Mouse (Mus musculus) G1E (cell line): ENCODE data around the gene Rfxank. TPM values are rescaled to one million over a fixed set of nuclear protein-coding genes. Genes with fewer than 3 reads are reported as not detected.

ENCODE experiments used
- ATAC-seq: 2 replicates; pipeline ENCODE4 v1.8.0; 2016; ENCODE audit warnings: mild to moderate bottlenecking; ENCODE audit not compliant: insufficient number of reproducible peaks, poor library complexity, low FRiP score, severe bottlenecking; ENCODE audit errors: extremely low read depth
- DNase-seq: peaks from one replicate; pipeline ENCODE4 v3.0.0; 2012; ENCODE audit warnings: low spot score
- H3K27me3 ChIP-seq: 2 replicates; pipeline ENCODE4 v1.6.1; 2012; ENCODE audit warnings: mild to moderate bottlenecking, low read length, inconsistent platforms; ENCODE audit not compliant: insufficient read depth
- H3K36me3 ChIP-seq: replicated peaks from 2 replicates; pipeline ENCODE3; 2012; ENCODE audit warnings: mild to moderate bottlenecking, inconsistent platforms
- H3K4me1 ChIP-seq: 2 replicates; pipeline ENCODE4 v1.6.1; 2012; ENCODE audit warnings: low read depth, low read length, inconsistent platforms, mixed read lengths; ENCODE audit not compliant: insufficient read depth
- H3K4me3 ChIP-seq: 2 replicates; pipeline ENCODE4 v1.5.1; 2012; ENCODE audit warnings: low read depth, mild to moderate bottlenecking, inconsistent platforms, low read length, moderate library complexity, mixed read lengths
- H3K9me3 ChIP-seq: replicated peaks from 2 replicates; pipeline ENCODE4 v1.6.1; 2012; ENCODE audit warnings: inconsistent platforms
- CTCF ChIP-seq: IDR thresholded peaks from 2 replicates; pipeline ENCODE4 v1.5.1; 2012; ENCODE audit warnings: low read depth, low read length, inconsistent platforms, mixed read lengths
- GATA1 ChIP-seq: IDR thresholded peaks from 2 replicates; pipeline ENCODE4 v1.6.1; 2012; ENCODE audit warnings: borderline replicate concordance, low read length, inconsistent platforms, mixed read lengths
- GATA2 ChIP-seq: IDR thresholded peaks from 2 replicates; pipeline ENCODE4 v1.6.1; 2012; ENCODE audit warnings: low read depth, low read length, inconsistent platforms, borderline replicate concordance
- POLR2AphosphoS5 ChIP-seq: IDR thresholded peaks from 2 replicates; pipeline ENCODE4 v1.6.1; 2012; ENCODE audit warnings: low read depth, low read length, inconsistent platforms; ENCODE audit not compliant: insufficient replicate concordance
- TAL1 ChIP-seq: conservative IDR thresholded peaks from 2 replicates; pipeline ENCODE4 v1.6.1; 2012; ENCODE audit warnings: low read depth, low read length, inconsistent platforms, mixed read lengths
- polyA plus RNA-seq: library from polyadenylated mRNA; stranded (reverse); fragments of >175 nt; gene quantifications from 2 replicates; pipeline ENCODE4 v1.2.3, GENCODE M21; 2012
- total RNA-seq, 2 experiments: library from RNA; stranded (forward) in 1 of 2; stranded (reverse) in 1 of 2; fragments of 200-1000 nt in 1 of 2; fragments of >200 nt in 1 of 2; fragmentation: Nextera tagmentation in 1 of 2; gene quantifications; 2 replicates each; pipeline ENCODE4 v1.2.3; 2014 to 2017

Gene Rfxank
- total and polyA plus RNA-seq, 3 experiments: 6.0 to 11.9 (median 7.2) TPM

DNA sequence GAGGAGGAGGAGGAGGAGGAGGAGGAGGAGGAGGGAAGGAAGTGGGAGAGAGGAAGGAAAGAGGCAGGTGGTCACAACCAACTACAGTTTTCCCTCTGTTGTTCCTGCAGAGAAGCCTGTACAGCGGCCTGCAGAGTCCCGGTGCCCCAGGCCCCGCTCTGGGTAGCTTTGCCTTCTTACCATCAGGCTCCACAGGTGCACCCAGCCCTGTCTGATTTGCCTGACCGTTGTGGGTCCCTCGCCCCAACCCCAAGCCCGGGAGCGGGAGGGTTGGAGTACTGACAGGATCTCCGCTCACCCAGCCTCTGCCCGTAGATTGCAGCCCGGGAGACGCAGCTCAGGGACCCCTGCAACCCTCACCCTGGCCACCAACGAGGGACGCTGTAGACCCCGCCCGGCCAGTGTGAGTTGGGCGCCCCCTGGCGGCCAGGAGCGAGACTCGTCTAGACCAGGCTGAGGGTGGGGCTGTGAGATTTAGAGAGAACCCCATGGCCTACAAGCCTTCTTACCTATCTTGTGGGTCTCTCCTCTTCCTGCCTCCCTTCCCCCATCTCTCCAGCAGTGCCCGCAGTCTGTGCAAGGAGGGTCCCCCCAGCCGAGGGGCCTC, 27.7 kb upstream of the Rfxank start:
- H3K4me3 ChIP-seq: peak overlapping the region; percentile 51; the same call in 1 of the 2 replicates
- peak; percentile 75 for DNase-seq

DNA sequence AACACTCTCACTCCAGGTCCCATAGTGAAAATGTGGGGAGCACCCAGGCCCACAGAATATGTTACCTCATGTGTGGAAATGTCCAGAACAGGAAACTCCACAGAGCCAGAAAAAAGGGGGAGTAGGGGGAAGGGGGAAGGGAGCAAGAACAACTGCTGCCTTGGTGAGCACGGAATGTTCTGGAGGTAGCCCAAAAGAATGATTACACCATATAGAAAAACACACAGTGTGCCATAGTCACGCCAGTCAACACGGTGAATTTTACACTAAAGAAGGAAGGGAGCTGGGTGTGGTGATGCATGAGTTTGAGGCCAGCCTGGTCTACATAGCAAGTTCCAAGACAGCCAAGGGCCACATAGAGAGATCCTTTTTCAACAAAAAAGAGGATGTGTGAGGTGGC, 24.4 kb upstream of the Rfxank start:
- no peak for DNase-seq
- ATAC-seq: no peak
- H3K4me1 ChIP-seq: peaks cover 42% of the 10 kb centered on the region
- no peaks in the 10 kb centered on the region for H3K36me3 ChIP-seq
- no peak for TF ChIP-seq GATA2
- TF ChIP-seq TAL1: no peak
- TF ChIP-seq CTCF: no peak
- no peak for TF ChIP-seq POLR2AphosphoS5
- no peak for TF ChIP-seq GATA1
- H3K27me3 ChIP-seq: peaks cover 48% of the 10 kb centered on the region
- H3K4me3 ChIP-seq: no peak overlapping the region
- H3K9me3 ChIP-seq: no peaks in the 10 kb centered on the region

More for the DNA sequence above, 27.7 kb upstream of the Rfxank start:
- Histone ChIP-seq H3K9me3 (no peaks in the 10 kb centered on the region), H3K4me1 (peaks cover 42% of the 10 kb centered on the region), H3K27me3 (peaks cover 34% of the 10 kb centered on the region), H3K36me3 (no peaks in the 10 kb centered on the region)
- no peak for ATAC-seq
- no peak for TF ChIP-seq GATA1
- TF ChIP-seq CTCF: peak; percentile 60

DNA sequence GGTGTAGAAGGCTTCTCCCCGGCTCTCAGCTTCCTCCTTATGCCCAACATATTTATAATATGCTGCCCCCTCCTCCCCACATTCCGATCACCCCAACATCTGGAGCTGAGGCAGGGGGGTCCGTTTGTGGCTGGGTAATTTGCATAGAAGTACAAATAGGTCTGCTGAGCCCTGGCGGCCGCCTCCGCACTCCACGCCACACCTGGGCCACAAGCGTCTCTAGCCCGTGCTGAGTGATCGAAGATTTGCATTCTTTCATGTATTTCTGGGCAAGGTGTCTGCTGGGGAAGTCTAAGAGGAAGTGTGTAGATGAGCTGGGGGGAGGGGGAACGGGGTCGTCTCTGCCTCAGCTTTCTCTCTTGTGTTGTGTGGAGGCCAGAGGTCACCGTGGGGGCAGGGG, 21.1 kb upstream of the Rfxank start:
- TF ChIP-seq TAL1: no peak
- TF ChIP-seq GATA2: no peak
- TF ChIP-seq CTCF: no peak
- no peak for TF ChIP-seq GATA1
- no peak for TF ChIP-seq POLR2AphosphoS5
- H3K4me3 ChIP-seq: no peak overlapping the region; the same call in 1 of the 2 replicates
- H3K9me3 ChIP-seq: no peaks in the 10 kb centered on the region
- DNase-seq (no peak), ATAC-seq (no peak)
- peaks cover 2% of the 10 kb centered on the region for H3K36me3 ChIP-seq
- H3K27me3 ChIP-seq: peaks cover 43% of the 10 kb centered on the region
- H3K4me1 ChIP-seq: peaks cover 34% of the 10 kb centered on the region

DNA sequence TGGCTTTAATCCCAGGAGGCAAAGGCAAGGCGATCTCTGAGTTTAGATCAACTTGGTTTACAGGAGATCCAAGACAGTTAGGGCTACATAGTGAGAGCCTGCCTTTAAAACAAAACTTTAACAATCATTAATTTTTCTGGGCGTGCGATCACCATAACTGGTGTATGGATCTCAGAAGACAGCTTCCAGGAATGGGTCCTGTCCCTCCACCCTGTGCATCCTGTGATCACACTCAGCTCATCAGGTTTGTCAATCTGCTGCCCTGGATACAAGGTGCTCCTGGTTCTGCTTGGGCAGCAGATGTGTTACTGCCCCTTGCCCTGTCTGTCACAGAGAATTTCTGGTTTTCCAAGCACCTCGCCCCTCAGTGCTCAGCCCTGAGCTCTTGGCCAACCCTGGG, 20.3 kb upstream of the Rfxank start:
- H3K4me3 ChIP-seq: no peak overlapping the region
- H3K36me3 ChIP-seq: peaks cover 2% of the 10 kb centered on the region
- peaks cover 40% of the 10 kb centered on the region for H3K27me3 ChIP-seq
- DNase-seq (no peak), ATAC-seq (no peak)
- no peak for TF ChIP-seq GATA2
- TF ChIP-seq CTCF: no peak
- no peak for TF ChIP-seq TAL1
- no peak for TF ChIP-seq GATA1
- no peak for TF ChIP-seq POLR2AphosphoS5
- peaks cover 34% of the 10 kb centered on the region for H3K4me1 ChIP-seq
- H3K9me3 ChIP-seq: no peaks in the 10 kb centered on the region

DNA sequence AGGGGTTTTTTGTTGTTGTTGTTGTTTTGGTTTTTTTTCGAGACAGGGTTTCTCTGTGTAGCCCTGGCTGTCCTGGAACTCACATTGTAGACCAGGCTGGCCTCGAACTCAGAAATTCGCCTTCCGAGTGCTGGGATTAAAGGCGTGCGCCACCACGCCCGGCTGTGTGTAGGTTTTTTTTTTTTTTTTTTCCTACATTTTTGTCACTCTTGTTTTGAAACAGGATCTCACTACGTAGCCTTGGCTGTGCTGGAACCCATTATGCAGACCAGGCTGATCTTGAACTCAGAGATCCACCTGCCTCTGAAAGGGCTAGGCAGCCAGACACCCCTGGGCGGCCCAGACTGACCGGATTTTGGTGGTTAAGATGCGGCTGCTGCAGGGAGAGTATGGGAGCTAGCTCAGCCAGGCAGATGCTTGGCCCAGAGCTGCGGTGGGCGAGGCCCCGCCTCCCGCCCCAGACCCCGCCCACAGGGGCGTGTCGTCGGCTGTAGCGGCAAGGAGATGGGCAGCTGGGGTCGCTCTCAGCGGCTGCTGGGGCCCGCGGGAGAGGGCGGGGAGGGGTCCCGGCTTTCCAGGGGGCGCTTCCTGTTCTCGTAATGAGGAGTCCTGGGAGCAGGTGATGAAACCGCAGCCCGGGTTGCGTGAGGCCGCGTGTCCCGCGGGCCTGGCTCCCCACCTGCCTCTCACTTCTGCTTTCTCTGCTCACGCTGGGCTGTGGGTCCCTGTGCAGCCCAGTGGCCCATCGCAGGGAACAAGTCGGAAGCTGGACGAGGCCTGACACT, 19.3 kb upstream of the Rfxank start:
- H3K27me3 ChIP-seq: peaks cover 35% of the 10 kb centered on the region

DNA sequence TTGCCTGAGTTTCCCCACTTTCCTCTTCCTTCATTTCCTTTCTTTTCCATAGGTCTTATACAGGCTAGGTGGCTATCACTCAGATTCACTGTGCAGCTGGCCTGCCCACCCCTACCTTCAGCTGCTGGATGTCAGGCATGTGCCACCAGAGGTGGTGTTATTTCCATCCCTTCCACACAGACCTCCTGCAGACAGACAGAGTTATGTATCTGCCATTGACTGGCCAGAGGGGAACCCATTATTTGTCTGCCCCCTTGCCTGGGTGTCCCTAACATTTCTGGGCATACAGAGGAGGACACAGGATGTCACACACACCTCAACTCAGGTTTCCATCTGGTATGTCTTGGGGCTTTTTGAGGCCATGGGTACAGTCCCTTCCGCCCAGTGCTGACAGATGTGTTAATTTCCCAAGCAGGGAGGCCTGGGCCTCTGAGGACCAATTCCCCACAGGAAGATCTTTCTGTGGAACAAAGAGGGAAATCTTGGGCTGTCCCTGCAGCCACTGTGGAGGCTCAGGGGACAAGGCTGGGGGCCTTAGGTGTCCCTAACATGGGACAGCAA, 18.4 kb upstream of the Rfxank start:
- DNase-seq (no peak), ATAC-seq (no peak)
- Histone ChIP-seq H3K27me3 (peaks cover 30% of the 10 kb centered on the region), H3K4me1 (peaks cover 37% of the 10 kb centered on the region), H3K9me3 (no peaks in the 10 kb centered on the region), H3K36me3 (peaks cover 2% of the 10 kb centered on the region), H3K4me3 (no peak overlapping the region)
- TF ChIP-seq CTCF (no peak), GATA2 (no peak), TAL1 (no peak), GATA1 (no peak), POLR2AphosphoS5 (no peak)

More for the DNA sequence above, 19.3 kb upstream of the Rfxank start:
- TF ChIP-seq GATA2 (no peak), CTCF (no peak), POLR2AphosphoS5 (no peak), GATA1 (no peak), TAL1 (no peak)
- H3K36me3 ChIP-seq: peaks cover 2% of the 10 kb centered on the region
- ATAC-seq (peak; percentile 40; the same call in 1 of the 2 replicates), DNase-seq (peak; percentile 72)
- no peaks in the 10 kb centered on the region for H3K9me3 ChIP-seq
- H3K4me3 ChIP-seq: peak overlapping the region; percentile 72
- peaks cover 30% of the 10 kb centered on the region for H3K4me1 ChIP-seq
